10 mouse cellular contexts compared by ENCODE assay signal in the genomic region with DNA sequence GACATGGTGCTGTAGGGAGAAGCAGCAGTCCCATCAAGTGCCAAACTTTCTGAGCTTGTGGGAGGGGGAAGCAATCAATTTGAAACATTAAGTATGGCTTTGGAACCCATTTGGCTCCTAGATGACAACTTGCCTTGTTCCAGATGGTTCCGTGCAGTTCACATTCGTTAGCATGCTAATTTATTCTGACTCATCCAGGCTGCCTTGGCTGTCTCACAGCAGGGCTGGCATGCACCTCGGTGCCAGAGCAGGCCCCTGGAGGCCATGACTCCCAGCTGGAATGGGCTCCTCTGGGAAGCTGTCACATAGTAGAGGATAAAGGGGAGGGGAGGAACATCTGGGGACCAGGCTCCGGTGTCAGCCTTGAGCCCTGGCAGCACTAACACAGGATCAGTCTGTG. TPM values are rescaled to one million over a fixed set of nuclear protein-coding genes. Genes with fewer than 3 reads are reported as not detected.
A peak's percentile ranks its signal among the peaks of the same experiment; 100 is the strongest.
DNase-seq lines count a peak whose midpoint lies in the region; ATAC-seq and TF ChIP-seq lines count a peak whose summit lies in the region.
"Had no signal": no experiment of that assay in that cellular context is flagged by ENCODE, and none has a peak within 500 bp of the region (broad histone marks: within the 10 kb centered on the region; RNA-seq: fewer than 3 reads in every experiment).

No protein-coding gene starts in this region.

- H3K27me3 ChIP-seq in limb, embryonic 15.5 days = peaks cover 3% of the 10 kb centered on the region; the same call in 1 of the 2 replicates
- 0 out of 2 replicates have a peak, but pooled peaks cover 3% of the 10 kb centered on the region for H3K27me3 ChIP-seq in limb, embryonic 10.5 days (ENCODE audit: low read depth, poor library complexity, severe bottlenecking)
- H3K27me3 ChIP-seq in forebrain, postnatal 0 days (ENCODE audit: insufficient read depth, low read length) = no peaks in the 10 kb centered on the region
- H3K27me3 ChIP-seq in liver, embryonic 12.5 days (replicated peaks) = no peaks in the 10 kb centered on the region

- TF ChIP-seq CTCF in forebrain, postnatal 0 days (IDR thresholded peaks at IDR 0.05; ENCODE audit: low read depth) = no peak

- no peaks in the 10 kb centered on the region for H3K36me3 ChIP-seq in limb, embryonic 15.5 days
- no peaks in the 10 kb centered on the region for H3K36me3 ChIP-seq in limb, embryonic 10.5 days
- H3K36me3 ChIP-seq in forebrain, postnatal 0 days (ENCODE audit: insufficient read depth) = no peaks in the 10 kb centered on the region
- no peaks in the 10 kb centered on the region for H3K36me3 ChIP-seq in liver, embryonic 12.5 days

- H3K4me2 ChIP-seq in limb, embryonic 15.5 days = no peak overlapping the region
- no peak overlapping the region for H3K4me2 ChIP-seq in forebrain, postnatal 0 days (ENCODE audit: low read depth)
- H3K4me2 ChIP-seq in liver, embryonic 12.5 days = no peak overlapping the region

- no peak overlapping the region for H3K9ac ChIP-seq in limb, embryonic 15.5 days
- no peak overlapping the region for H3K9ac ChIP-seq in forebrain, postnatal 0 days
- no peak overlapping the region for H3K9ac ChIP-seq in liver, embryonic 12.5 days

- no peak overlapping the region for H3K27ac ChIP-seq in limb, embryonic 15.5 days
- H3K27ac ChIP-seq in limb, embryonic 10.5 days = no peak overlapping the region
- peak overlapping the region; percentile 72 for H3K27ac ChIP-seq in forebrain, postnatal 0 days (ENCODE audit: low read depth, low read length)
- H3K27ac ChIP-seq in liver, embryonic 12.5 days = no peak overlapping the region
- H3K27ac ChIP-seq: heart, adult 2 months; macrophage had no signal

- WGBS in limb, embryonic 15.5 days = 37% methylated on average over 4 of the region's 4 CpGs
- WGBS in limb, embryonic 10.5 days = 61% methylated on average over 4 of the region's 4 CpGs
- 6% methylated on average over 4 of the region's 4 CpGs for WGBS in forebrain, postnatal 0 days
- 59% methylated on average over 4 of the region's 4 CpGs for WGBS in liver, embryonic 12.5 days (ENCODE audit: insufficient replicate concordance)

- peaks cover 17% of the 10 kb centered on the region for H3K4me1 ChIP-seq in limb, embryonic 15.5 days
- H3K4me1 ChIP-seq in limb, embryonic 10.5 days = peaks cover 50% of the 10 kb centered on the region
- H3K4me1 ChIP-seq in forebrain, postnatal 0 days (ENCODE audit: insufficient read depth) = peaks cover 6% of the 10 kb centered on the region
- no peaks in the 10 kb centered on the region for H3K4me1 ChIP-seq in liver, embryonic 12.5 days

- ATAC-seq in limb, embryonic 15.5 days (ENCODE audit: insufficient number of reproducible peaks, low FRiP score, low TSS enrichment, low read depth) = peak; percentile 41; the same call in 1 of the 2 replicates
- ATAC-seq in forebrain, postnatal 0 days = peak; percentile 98
- no peak for ATAC-seq in liver, embryonic 12.5 days
- ATAC-seq in megakaryocyte, adult 5-6 weeks (ENCODE audit: poor library complexity, severe bottlenecking) = no peak
- no peak for ATAC-seq in inflammation-experienced regulatory T-cells, adult 6 months

- no peak overlapping the region for H3K4me3 ChIP-seq in limb, embryonic 15.5 days
- H3K4me3 ChIP-seq in limb, embryonic 10.5 days = no peak overlapping the region
- no peak overlapping the region for H3K4me3 ChIP-seq in forebrain, postnatal 0 days (ENCODE audit: low read depth, low read length)
- no peak overlapping the region for H3K4me3 ChIP-seq in liver, embryonic 12.5 days
- H3K4me3 ChIP-seq: heart, adult 2 months had no signal

- DNase-seq in limb, embryonic 10.5 days (ENCODE audit: low spot score) = no peak
- peak; percentile 90 for DNase-seq in forebrain, postnatal 0 days
- DNase-seq in left cerebral cortex, adult 11 months (ENCODE audit: low spot score) = peak; percentile 81
- DNase-seq in right cerebral cortex, adult 2 months (ENCODE audit: low spot score in 2 of 2) = peak; percentile 53 to 85

- no peaks in the 10 kb centered on the region for H3K9me3 ChIP-seq in limb, embryonic 15.5 days
- H3K9me3 ChIP-seq in limb, embryonic 10.5 days (replicated peaks) = no peaks in the 10 kb centered on the region
- H3K9me3 ChIP-seq in forebrain, postnatal 0 days (ENCODE audit: low read length) = no peaks in the 10 kb centered on the region
- no peaks in the 10 kb centered on the region for H3K9me3 ChIP-seq in liver, embryonic 12.5 days (replicated peaks)

RNA-seq across cellular contexts. Expression of gene A530016L24Rik, which starts 31.4 kb away (rescaled TPM):
- polyA plus RNA-seq in limb, embryonic 15.5 days (2015; fragmentation: Nextera tagmentation; extraction: Ambion mirVana) = 0.47 and 0.50 TPM in 2 replicates
- polyA plus RNA-seq in limb, embryonic 10.5 days (2016; fragmentation: Nextera tagmentation; extraction: Ambion mirVana) = not detected in 2 replicates
- 0.10 TPM in 1 of 2 replicates, not detected in the other for total RNA-seq in forebrain, postnatal 0 days (2014; rRNA removed)
- polyA plus RNA-seq in forebrain, postnatal 0 days (2015; fragmentation: Nextera tagmentation; extraction: Ambion mirVana) = not detected in 2 replicates
- not detected in 2 replicates for polyA plus RNA-seq in liver, embryonic 12.5 days (2016; fragmentation: Nextera tagmentation; extraction: Ambion mirVana)
- not detected in 2 replicates for total RNA-seq in megakaryocyte, adult 5-6 weeks (2015)
- total RNA-seq in megakaryocyte, adult 5-6 weeks (2017) = not detected in 2 replicates
- polyA plus RNA-seq in inflammation-experienced regulatory T-cells, adult 6 months (2017; shearing (Covaris generic)) = not detected
- polyA plus RNA-seq: macrophage had no signal

RNA-seq across cellular contexts. Expression of gene Tmem179, which starts 58.7 kb away (rescaled TPM):
- 0.10 and 0.45 TPM in 2 replicates for polyA plus RNA-seq in limb, embryonic 15.5 days (2015; fragmentation: Nextera tagmentation; extraction: Ambion mirVana)
- not detected in 2 replicates for polyA plus RNA-seq in limb, embryonic 10.5 days (2016; fragmentation: Nextera tagmentation; extraction: Ambion mirVana)
- 96.1 and 119 TPM in 2 replicates for total RNA-seq in forebrain, postnatal 0 days (2014; rRNA removed)
- polyA plus RNA-seq in forebrain, postnatal 0 days (2015; fragmentation: Nextera tagmentation; extraction: Ambion mirVana) = 84.0 and 112 TPM in 2 replicates
- polyA plus RNA-seq in liver, embryonic 12.5 days (2016; fragmentation: Nextera tagmentation; extraction: Ambion mirVana) = 0.31 and 0.38 TPM in 2 replicates
- total RNA-seq in megakaryocyte, adult 5-6 weeks (2015) = not detected in 2 replicates
- total RNA-seq in megakaryocyte, adult 5-6 weeks (2017) = not detected in 2 replicates
- polyA plus RNA-seq in inflammation-experienced regulatory T-cells, adult 6 months (2017; shearing (Covaris generic)) = not detected
- total RNA-seq: heart, adult 2 months had no signal
- polyA plus RNA-seq: macrophage had no signal

Comparison
In these comparisons a context has a peak if more than half of its experiments do, and no peak if none do; other contexts are left out.
1. ATAC-seq: peak in limb, embryonic 15.5 days (single experiment) and forebrain, postnatal 0 days (single experiment); none in liver, embryonic 12.5 days (single experiment), megakaryocyte, adult 5-6 weeks (single experiment) and inflammation-experienced regulatory T-cells, adult 6 months (single experiment).
2. RNA of gene Tmem179, which starts 58.7 kb away (polyA plus RNA-seq): 84.0 to 112 TPM in forebrain, postnatal 0 days; 0.31 to 0.38 TPM in liver, embryonic 12.5 days, 0.10 to 0.45 TPM in limb, embryonic 15.5 days, not detected in limb, embryonic 10.5 days and not detected in inflammation-experienced regulatory T-cells, adult 6 months; every median in the first group is over 10 times any median in the second.